Mouse (Mus musculus): Measurements from ENCODE around the gene Slc25a1. TPM values are rescaled to one million over a fixed set of nuclear protein-coding genes. Genes with fewer than 3 reads are reported as not detected.

Gene Slc25a1
- polyA plus RNA-seq, 1 experiment from 2014 or later: 131 TPM

GRCm38 (mm10) chr16:17890342-17890727 lies 37.7 kb downstream of the Slc25a1 start:
- Histone ChIP-seq H3K27me3 (ENCODE audit: control insufficient read depth, insufficient read depth, low read length) (no peaks in the 10 kb centered on the region), H3K36me3 (ENCODE audit: control insufficient read depth, insufficient read depth, low read length) (no peaks in the 10 kb centered on the region), H3K4me1 (ENCODE audit: control insufficient read depth, insufficient read depth, low read length) (peaks cover 8% of the 10 kb centered on the region), H3K4me3 (ENCODE audit: low read depth, low read length) (peak overlapping the region; percentile 99), H3K9me3 (ENCODE audit: control insufficient read depth, low read length) (no peaks in the 10 kb centered on the region), H3K9ac (ENCODE audit: low read length) (peak overlapping the region; percentile 99), H3K4me2 (ENCODE audit: low read depth) (peak overlapping the region; percentile 60), H3K27ac (ENCODE audit: low read depth, low read length) (no peak overlapping the region)
- DNase-seq (ENCODE audit: low spot score): no peak
- ATAC-seq (ENCODE audit: insufficient read depth, low FRiP score, low TSS enrichment): no peak
- 48% methylated on average over 2 of the region's 2 CpGs for WGBS

- Histone ChIP-seq H3K9ac (ENCODE audit: low read length) (no peak overlapping the region; the same call in 1 of the 2 replicates), H3K36me3 (ENCODE audit: control insufficient read depth, insufficient read depth, low read length) (no peaks in the 10 kb centered on the region), H3K27me3 (ENCODE audit: control insufficient read depth, insufficient read depth, low read length) (no peaks in the 10 kb centered on the region), H3K9me3 (ENCODE audit: control insufficient read depth, low read length) (no peaks in the 10 kb centered on the region), H3K27ac (ENCODE audit: low read depth, low read length) (no peak overlapping the region), H3K4me3 (ENCODE audit: low read depth, low read length) (peak overlapping the region; percentile 99), H3K4me2 (ENCODE audit: low read depth) (peak overlapping the region; percentile 60), H3K4me1 (ENCODE audit: control insufficient read depth, insufficient read depth, low read length) (peaks cover 8% of the 10 kb centered on the region)
- 84% methylated on average over 6 of the region's 6 CpGs for WGBS
- ATAC-seq (ENCODE audit: insufficient read depth, low FRiP score, low TSS enrichment): no peak
- DNase-seq (ENCODE audit: low spot score): no peak
These were observed 38.2 kb downstream of the Slc25a1 start for GRCm38 (mm10) chr16:17889689-17890341.

GRCm38 (mm10) chr16:17884116-17884515 lies 43.9 kb downstream of the Slc25a1 start:
- ATAC-seq (ENCODE audit: insufficient read depth, low FRiP score, low TSS enrichment) (no peak), DNase-seq (ENCODE audit: low spot score) (no peak)
- no peak overlapping the region for H3K9ac ChIP-seq (ENCODE audit: low read length)
- no peaks in the 10 kb centered on the region for H3K4me1 ChIP-seq (ENCODE audit: control insufficient read depth, insufficient read depth, low read length)
- no peak overlapping the region for H3K4me2 ChIP-seq (ENCODE audit: low read depth)
- no peaks in the 10 kb centered on the region for H3K9me3 ChIP-seq (ENCODE audit: control insufficient read depth, low read length)
- no peak overlapping the region for H3K27ac ChIP-seq (ENCODE audit: low read depth, low read length)
- H3K27me3 ChIP-seq (ENCODE audit: control insufficient read depth, insufficient read depth, low read length): no peaks in the 10 kb centered on the region
- 83% methylated on average over 6 of the region's 6 CpGs for WGBS
- H3K36me3 ChIP-seq (ENCODE audit: control insufficient read depth, insufficient read depth, low read length): peaks cover 3% of the 10 kb centered on the region; the same call in 1 of the 2 replicates
- H3K4me3 ChIP-seq (ENCODE audit: low read depth, low read length): no peak overlapping the region

GRCm38 (mm10) chr16:17882196-17882595 lies 45.8 kb downstream of the Slc25a1 start:
- H3K27ac ChIP-seq (ENCODE audit: low read depth, low read length): no peak overlapping the region
- ATAC-seq (ENCODE audit: insufficient read depth, low FRiP score, low TSS enrichment) (no peak), DNase-seq (ENCODE audit: low spot score) (no peak)
- no peaks in the 10 kb centered on the region for H3K9me3 ChIP-seq (ENCODE audit: control insufficient read depth, low read length)
- no peak overlapping the region for H3K9ac ChIP-seq (ENCODE audit: low read length)
- H3K4me3 ChIP-seq (ENCODE audit: low read depth, low read length): no peak overlapping the region
- H3K36me3 ChIP-seq (ENCODE audit: control insufficient read depth, insufficient read depth, low read length): peaks cover 4% of the 10 kb centered on the region
- no peaks in the 10 kb centered on the region for H3K27me3 ChIP-seq (ENCODE audit: control insufficient read depth, insufficient read depth, low read length)
- no peaks in the 10 kb centered on the region for H3K4me1 ChIP-seq (ENCODE audit: control insufficient read depth, insufficient read depth, low read length)
- H3K4me2 ChIP-seq (ENCODE audit: low read depth): no peak overlapping the region

GRCm38 (mm10) chr16:17879571-17879970 lies 48.4 kb downstream of the Slc25a1 start:
- 90% methylated on average over 4 of the region's 4 CpGs for WGBS
- Histone ChIP-seq H3K27me3 (ENCODE audit: control insufficient read depth, insufficient read depth, low read length) (no peaks in the 10 kb centered on the region), H3K4me3 (ENCODE audit: low read depth, low read length) (no peak overlapping the region), H3K27ac (ENCODE audit: low read depth, low read length) (no peak overlapping the region), H3K36me3 (ENCODE audit: control insufficient read depth, insufficient read depth, low read length) (peaks cover 5% of the 10 kb centered on the region), H3K4me1 (ENCODE audit: control insufficient read depth, insufficient read depth, low read length) (no peaks in the 10 kb centered on the region), H3K9me3 (ENCODE audit: control insufficient read depth, low read length) (no peaks in the 10 kb centered on the region), H3K4me2 (ENCODE audit: low read depth) (no peak overlapping the region), H3K9ac (ENCODE audit: low read length) (no peak overlapping the region)
- ATAC-seq (ENCODE audit: insufficient read depth, low FRiP score, low TSS enrichment): no peak
- DNase-seq (ENCODE audit: low spot score): no peak

GRCm38 (mm10) chr16:17876096-17876495 lies 51.9 kb downstream of the Slc25a1 start:
- DNase-seq (ENCODE audit: low spot score) (no peak), ATAC-seq (ENCODE audit: insufficient read depth, low FRiP score, low TSS enrichment) (no peak)
- no peak overlapping the region for H3K4me2 ChIP-seq (ENCODE audit: low read depth)
- no peaks in the 10 kb centered on the region for H3K4me1 ChIP-seq (ENCODE audit: control insufficient read depth, insufficient read depth, low read length)
- no peak overlapping the region for H3K4me3 ChIP-seq (ENCODE audit: low read depth, low read length)
- H3K9me3 ChIP-seq (ENCODE audit: control insufficient read depth, low read length): no peaks in the 10 kb centered on the region
- H3K36me3 ChIP-seq (ENCODE audit: control insufficient read depth, insufficient read depth, low read length): peaks cover 2% of the 10 kb centered on the region
- WGBS: 89% methylated on average over 1 of the region's 1 CpGs
- no peak overlapping the region for H3K9ac ChIP-seq (ENCODE audit: low read length)
- no peaks in the 10 kb centered on the region for H3K27me3 ChIP-seq (ENCODE audit: control insufficient read depth, insufficient read depth, low read length)
- no peak overlapping the region for H3K27ac ChIP-seq (ENCODE audit: low read depth, low read length)

Other genes with a start within 250 kb of the Slc25a1 start
- gene Med15, start 195.3 kb downstream of the Slc25a1 start, polyA plus RNA-seq (2014; fragmentation: Nextera tagmentation; extraction: Ambion mirVana): 40.2 and 40.4 TPM in 2 replicates
- 62.1 and 62.4 TPM in 2 replicates for gene Klhl22, start 168.6 kb downstream of the Slc25a1 start, polyA plus RNA-seq (2014; fragmentation: Nextera tagmentation; extraction: Ambion mirVana)
- 9.5 and 13.1 TPM in 2 replicates for gene Scarf2, start 130.9 kb downstream of the Slc25a1 start, polyA plus RNA-seq (2014; fragmentation: Nextera tagmentation; extraction: Ambion mirVana)
- 0.19 and 0.36 TPM in 2 replicates for gene B830017H08Rik, start 95.1 kb downstream of the Slc25a1 start, polyA plus RNA-seq (2014; fragmentation: Nextera tagmentation; extraction: Ambion mirVana)
- 3.2 and 3.4 TPM in 2 replicates for gene Car15, start 89.9 kb downstream of the Slc25a1 start, polyA plus RNA-seq (2014; fragmentation: Nextera tagmentation; extraction: Ambion mirVana)
- gene Gm20518, start 36.5 kb downstream of the Slc25a1 start, polyA plus RNA-seq (2014; fragmentation: Nextera tagmentation; extraction: Ambion mirVana): 0.09 and 0.36 TPM in 2 replicates
- 0.05 and 0.08 TPM in 2 replicates for gene Tssk1, start 34.0 kb downstream of the Slc25a1 start, polyA plus RNA-seq (2014; fragmentation: Nextera tagmentation; extraction: Ambion mirVana)
- gene Dgcr2, start 29.7 kb downstream of the Slc25a1 start, polyA plus RNA-seq (2014; fragmentation: Nextera tagmentation; extraction: Ambion mirVana): 95.0 and 110 TPM in 2 replicates
- gene Tssk2, start 29.6 kb downstream of the Slc25a1 start, polyA plus RNA-seq (2014; fragmentation: Nextera tagmentation; extraction: Ambion mirVana): 0.28 TPM in 1 of 2 replicates, not detected in the other
- 42.0 and 45.1 TPM in 2 replicates for gene Ess2, start 16.9 kb downstream of the Slc25a1 start, polyA plus RNA-seq (2014; fragmentation: Nextera tagmentation; extraction: Ambion mirVana)
- gene Gsc2, start 13.2 kb downstream of the Slc25a1 start, polyA plus RNA-seq (2014; fragmentation: Nextera tagmentation; extraction: Ambion mirVana): not detected in 2 replicates
- gene Vpreb2, start 52.2 kb upstream of the Slc25a1 start, polyA plus RNA-seq (2014; fragmentation: Nextera tagmentation; extraction: Ambion mirVana): not detected in 2 replicates
- 142 and 147 TPM in 2 replicates for gene Dgcr6, start 124.6 kb upstream of the Slc25a1 start, polyA plus RNA-seq (2014; fragmentation: Nextera tagmentation; extraction: Ambion mirVana)
- 8.6 and 10.3 TPM in 2 replicates for gene Prodh, start 162.0 kb upstream of the Slc25a1 start, polyA plus RNA-seq (2014; fragmentation: Nextera tagmentation; extraction: Ambion mirVana)
- gene Rtn4r, start 199.4 kb upstream of the Slc25a1 start, polyA plus RNA-seq (2014; fragmentation: Nextera tagmentation; extraction: Ambion mirVana): 9.6 and 10.7 TPM in 2 replicates

Data from neural tube, embryonic 11.5 days (tissue).